Mouse (Mus musculus) lung, adult 2 months (tissue): ENCODE data around the gene Yod1.

Source experiments
- CTCF ChIP-seq: fragments of 200-500 bp; IDR thresholded peaks from 2 replicates; pipeline ENCODE4 v1.5.1; 2011; ENCODE audit warnings: mild to moderate bottlenecking, low read length, control low read depth; ENCODE audit not compliant: insufficient read depth
- POLR2A ChIP-seq: fragments of 200-500 bp; IDR thresholded peaks from 2 replicates; pipeline ENCODE4 v1.6.1; 2011; ENCODE audit warnings: low read depth, mild to moderate bottlenecking, control low read depth, low read length, borderline replicate concordance; ENCODE audit errors: extremely low read depth

- TF ChIP-seq CTCF = no peak
- TF ChIP-seq POLR2A = no peak
Measured at GRCm38 (mm10) chr1:130698601-130699000, 18.5 kb upstream of the Yod1 start.
